Mouse (Mus musculus) stomach, postnatal 0 days (tissue): ENCODE measurements at regions not wholly inside any gene's neighbourhood (a gene's known extent, or its start where the extent isn't known, plus 50 kb on each side); places are given as distances from the start of the nearest gene placed in this dataset.

Source experiments
- CTCF ChIP-seq: IDR thresholded peaks from 2 replicates; pipeline ENCODE4 v1.5.1; 2016; ENCODE audit warnings: antibody characterized with exemption, low read depth, mild to moderate bottlenecking, moderate library complexity
- EP300 ChIP-seq: optimal IDR thresholded peaks from 2 replicates; pipeline ENCODE3; 2016; ENCODE audit warnings: antibody characterized with exemption

- TF ChIP-seq CTCF (no peak), EP300 (no peak)
These were observed 102.0 kb upstream of the Gm15217 start for GRCm38 (mm10) chr14:46276926-46277831.
